Mouse (Mus musculus): Measurements from ENCODE around the gene Slc35c2.
A peak's percentile ranks its signal among the peaks of the same experiment; 100 is the strongest.

Slc35c2 gene

GRCm38 (mm10) chr2:165312381-165312780 is 24.7 kb upstream of the Slc35c2 start:
- DNase-seq (ENCODE audit: low spot score in 2 of 2): no peak

- no peak for DNase-seq (ENCODE audit: low spot score in 2 of 2)
These were observed 23.9 kb upstream of the Slc35c2 start for GRCm38 (mm10) chr2:165311577-165311976.

DNA sequence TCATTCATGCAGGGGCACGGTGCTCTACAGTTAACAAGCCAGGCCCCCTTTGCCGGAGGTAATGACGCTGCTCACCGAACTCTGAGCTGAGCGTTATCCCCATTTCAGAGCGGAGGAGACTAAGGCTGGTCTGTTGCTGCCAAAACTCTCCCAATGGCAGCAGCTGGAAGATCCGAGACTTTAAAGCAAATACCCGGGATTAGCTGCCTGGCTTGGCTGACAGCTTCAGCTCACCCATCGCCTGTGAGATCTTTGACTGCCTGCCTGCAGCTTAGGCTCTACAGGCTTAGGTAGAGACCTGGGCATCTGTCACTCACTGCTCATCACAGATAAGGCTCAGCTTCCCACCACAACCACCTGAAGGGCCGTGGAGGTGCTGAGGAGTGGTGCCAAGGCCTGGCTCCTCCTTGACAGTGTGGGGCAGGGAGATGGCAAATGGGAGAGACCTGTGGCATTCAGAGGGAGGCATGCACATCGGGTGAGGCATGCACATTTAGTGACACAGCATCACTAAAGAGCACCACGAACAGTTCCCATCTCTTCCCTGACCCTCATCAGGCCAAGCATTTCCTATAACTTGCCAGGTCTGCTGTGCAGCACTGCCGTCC is 23.3 kb upstream of the Slc35c2 start:
- no peak for DNase-seq (ENCODE audit: low spot score in 2 of 2)

GRCm38 (mm10) chr2:165307801-165308200 is 20.1 kb upstream of the Slc35c2 start:
- DNase-seq (ENCODE audit: low spot score in 2 of 2): no peak

DNA sequence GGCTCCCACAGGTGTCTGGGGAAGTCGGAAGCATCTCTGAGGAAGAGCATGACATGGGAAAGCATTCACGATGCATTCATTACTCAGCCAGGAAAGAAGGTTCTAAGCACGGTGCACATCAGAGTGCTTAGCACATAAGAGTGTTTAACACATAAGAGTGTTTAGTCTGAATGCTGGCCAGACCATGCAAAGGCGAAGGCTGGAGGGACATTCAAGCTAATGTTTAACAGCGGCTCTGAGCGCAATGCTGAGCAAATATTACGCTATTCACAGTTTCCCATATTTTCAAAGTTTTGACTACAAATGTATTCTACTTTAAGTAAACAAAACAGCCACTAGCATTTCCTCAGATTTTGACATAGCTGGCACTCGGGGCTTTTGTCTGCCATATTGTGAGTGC is 17.8 kb upstream of the Slc35c2 start:
- no peak for DNase-seq (ENCODE audit: low spot score in 2 of 2)

DNA sequence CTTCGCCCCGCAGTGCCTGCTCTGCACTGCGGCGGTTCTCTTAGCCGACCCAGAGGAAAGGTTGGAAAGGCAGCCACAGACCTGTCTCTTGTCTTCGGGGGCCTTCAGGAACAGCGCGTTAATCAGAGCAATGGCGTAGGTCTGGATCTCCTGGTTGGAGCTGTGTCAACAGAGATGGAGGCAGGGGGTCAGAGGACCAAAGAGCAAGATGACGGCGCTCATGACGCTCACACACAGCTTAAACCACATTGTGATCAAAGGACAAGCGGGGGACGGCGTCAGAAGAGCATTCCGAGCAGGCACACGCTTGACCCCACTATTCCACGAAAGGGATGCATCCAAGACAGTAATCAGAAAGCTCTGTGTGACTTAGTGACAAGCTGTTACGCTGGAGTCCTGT is 17.1 kb upstream of the Slc35c2 start:
- DNase-seq (ENCODE audit: low spot score in 2 of 2): no peak

DNA sequence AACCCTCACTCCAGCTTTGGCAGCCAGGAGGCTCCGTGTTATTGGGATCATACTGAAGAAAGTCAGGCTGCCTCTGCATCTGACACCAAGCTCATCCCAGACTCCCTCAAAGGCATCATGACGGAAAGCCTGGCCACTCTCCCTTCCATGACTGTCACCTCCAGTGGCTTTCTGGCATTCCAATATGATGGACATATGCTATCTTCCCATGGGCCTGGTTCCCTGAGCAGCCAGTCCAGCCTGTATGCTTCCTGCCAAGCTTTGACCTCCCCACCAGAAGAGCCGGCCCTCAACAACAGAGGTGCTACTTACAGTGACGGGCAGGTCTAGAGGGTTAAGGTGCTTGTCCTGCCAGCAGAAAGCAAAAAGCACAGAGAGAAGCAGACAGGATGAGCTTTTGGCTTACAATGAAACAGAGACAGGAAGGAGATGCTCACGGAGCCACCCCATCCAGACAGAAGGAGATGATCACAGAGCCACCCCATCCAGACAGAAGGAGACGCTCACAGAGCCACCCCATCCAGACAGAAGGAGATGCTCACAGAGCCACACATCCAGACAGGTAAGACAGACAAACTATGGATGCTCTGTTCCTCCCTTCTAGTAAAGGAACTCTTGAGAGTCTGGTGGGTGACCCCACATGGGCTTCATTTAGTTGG is 15.8 kb upstream of the Slc35c2 start:
- DNase-seq (ENCODE audit: low spot score in 2 of 2): no peak

GRCm38 (mm10) chr2:165301409-165301808 is 13.7 kb upstream of the Slc35c2 start:
- no peak for DNase-seq (ENCODE audit: low spot score in 2 of 2)

DNA sequence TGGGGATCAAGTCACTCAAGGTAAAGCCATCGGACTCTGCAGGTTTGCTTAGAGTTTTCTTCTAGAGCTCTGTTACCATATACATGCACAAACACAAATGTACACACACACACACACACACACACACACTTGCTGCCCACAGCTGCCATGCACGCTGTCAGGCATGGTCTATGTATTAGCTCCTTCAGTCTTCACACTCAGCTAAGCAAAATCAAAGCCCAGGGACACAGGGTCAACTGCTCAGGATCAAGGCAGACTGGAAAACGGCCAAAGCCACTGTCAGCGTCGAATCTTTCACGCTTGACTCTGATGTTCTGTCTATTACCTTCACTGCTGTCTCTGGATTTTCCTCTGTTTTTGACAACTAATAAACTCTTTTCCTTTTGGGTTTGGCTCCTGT is 13.2 kb upstream of the Slc35c2 start:
- DNase-seq (ENCODE audit: low spot score in 2 of 2): no peak

DNA sequence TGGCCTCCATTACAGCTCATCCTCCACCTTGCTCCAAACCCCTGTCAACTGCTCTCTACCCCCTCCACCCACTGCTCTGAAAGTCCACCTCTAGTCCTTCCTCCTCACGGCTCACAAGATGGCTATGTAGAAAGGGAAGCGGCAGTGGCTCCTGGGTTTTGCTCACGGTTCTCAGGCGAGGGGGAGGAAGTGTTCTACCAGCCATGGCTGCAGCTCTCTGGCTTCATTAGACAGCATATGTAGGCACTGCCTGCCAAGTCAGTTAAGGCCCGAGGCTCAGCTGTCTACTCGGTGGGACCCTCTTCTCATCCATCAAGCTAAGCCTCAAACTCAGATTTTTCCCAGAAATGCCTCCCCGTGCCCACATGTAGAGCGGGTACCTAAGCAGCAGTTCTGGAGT is 12.8 kb upstream of the Slc35c2 start:
- DNase-seq (ENCODE audit: low spot score in 2 of 2): no peak

DNA sequence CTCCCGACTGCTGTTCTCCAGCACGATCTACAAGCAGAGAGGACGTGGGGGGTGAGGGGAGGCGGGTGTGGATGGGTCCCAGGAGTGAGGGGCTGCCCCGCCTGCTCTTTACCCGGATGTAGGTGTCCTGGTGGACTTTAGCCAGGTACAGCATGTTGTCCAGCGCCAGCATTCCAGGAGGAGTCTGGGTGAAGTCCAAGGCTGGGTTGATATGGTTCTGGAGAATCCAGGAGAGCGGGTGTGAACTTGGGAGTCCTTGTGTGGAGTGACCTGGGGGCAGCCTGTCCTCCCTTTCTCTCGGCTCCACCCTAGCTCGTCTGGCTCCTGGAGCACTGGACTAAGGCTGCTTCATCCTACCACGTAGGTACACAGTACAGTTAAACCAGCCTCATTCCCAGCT is 9.8 kb upstream of the Slc35c2 start:
- DNase-seq (ENCODE audit: low spot score in 2 of 2): no peak

DNA sequence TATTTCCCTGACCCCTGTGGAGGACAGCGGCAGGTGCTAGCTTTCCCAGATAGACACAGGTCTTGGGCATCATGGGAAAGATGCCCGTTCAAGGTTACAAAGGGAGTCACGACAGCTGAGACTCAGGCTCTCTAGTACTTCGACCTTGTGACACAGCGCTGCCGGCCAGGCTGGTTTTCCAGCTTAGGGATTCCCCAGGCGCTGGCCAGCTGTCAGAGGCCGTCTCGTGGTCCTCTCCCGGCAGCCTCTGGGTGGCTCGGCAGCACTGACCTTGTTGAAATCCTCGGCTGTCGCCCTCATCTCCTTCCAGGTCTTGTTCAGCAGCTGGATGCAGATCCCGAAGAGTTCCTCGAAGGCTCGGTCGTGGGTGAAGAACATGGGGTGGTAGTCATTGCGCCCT is 8.9 kb upstream of the Slc35c2 start:
- DNase-seq (ENCODE audit: low spot score in 2 of 2): peak in 1 of 2 experiments; percentile 44

GRCm38 (mm10) chr2:165288315-165289031 is 804 bp upstream of the Slc35c2 start:
- peak; percentile 74 to 83 for DNase-seq (ENCODE audit: low spot score in 2 of 2)

GRCm38 (mm10) chr2:165286361-165287201 is 1.1 kb downstream of the Slc35c2 start:
- no peak for DNase-seq (ENCODE audit: low spot score in 2 of 2)

DNA sequence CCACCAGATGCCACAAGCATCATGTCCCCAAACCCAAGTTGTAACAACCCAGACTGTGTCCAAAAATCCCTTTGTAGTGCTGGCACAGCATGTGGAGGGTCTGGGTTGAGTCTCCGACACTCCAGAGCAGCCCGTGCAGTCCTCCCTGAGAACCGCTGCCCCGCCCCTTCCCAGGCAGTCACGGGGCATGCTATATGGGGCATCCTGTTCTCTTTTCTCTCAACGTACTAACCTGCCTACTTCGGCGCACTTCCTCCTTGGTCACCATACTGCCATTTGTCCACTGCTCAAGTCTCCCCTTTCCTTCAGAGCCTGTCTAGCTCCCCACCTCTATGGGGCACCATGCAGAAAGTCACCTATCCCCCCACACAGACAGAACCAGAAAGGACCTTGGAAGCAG is 2.0 kb downstream of the Slc35c2 start:
- no peak for DNase-seq (ENCODE audit: low spot score in 2 of 2)

- DNase-seq (ENCODE audit: low spot score in 2 of 2): no peak
These were observed 2.6 kb downstream of the Slc35c2 start for GRCm38 (mm10) chr2:165285034-165285433.

DNA sequence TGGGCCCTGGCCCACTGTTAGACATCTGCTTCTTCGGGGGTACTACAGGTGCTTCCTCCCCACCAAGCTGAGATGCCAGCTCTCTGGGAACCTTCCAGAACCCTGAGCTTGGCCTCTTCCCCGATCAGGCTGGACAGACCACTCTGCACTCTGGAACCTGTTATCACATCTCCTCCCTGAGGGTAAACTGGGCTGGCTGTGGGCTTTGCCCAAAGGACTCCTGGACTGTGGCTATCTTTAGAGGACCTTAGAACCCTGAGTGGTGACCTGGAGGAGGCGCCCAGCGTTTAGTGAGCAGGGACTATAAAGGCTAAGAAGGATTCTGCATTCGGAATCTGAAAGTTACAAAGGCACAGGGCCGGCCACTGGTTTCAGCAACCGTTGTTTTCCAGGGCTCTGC is 3.3 kb downstream of the Slc35c2 start:
- DNase-seq (ENCODE audit: low spot score in 2 of 2): no peak

- no peak for DNase-seq (ENCODE audit: low spot score in 2 of 2)
These were observed 4.0 kb downstream of the Slc35c2 start for GRCm38 (mm10) chr2:165283644-165284043.

GRCm38 (mm10) chr2:165281779-165282311 is 5.8 kb downstream of the Slc35c2 start:
- DNase-seq (ENCODE audit: low spot score in 2 of 2): peak; percentile 28 to 37

GRCm38 (mm10) chr2:165279351-165279750 is 8.3 kb downstream of the Slc35c2 start:
- no peak for DNase-seq (ENCODE audit: low spot score in 2 of 2)

DNA sequence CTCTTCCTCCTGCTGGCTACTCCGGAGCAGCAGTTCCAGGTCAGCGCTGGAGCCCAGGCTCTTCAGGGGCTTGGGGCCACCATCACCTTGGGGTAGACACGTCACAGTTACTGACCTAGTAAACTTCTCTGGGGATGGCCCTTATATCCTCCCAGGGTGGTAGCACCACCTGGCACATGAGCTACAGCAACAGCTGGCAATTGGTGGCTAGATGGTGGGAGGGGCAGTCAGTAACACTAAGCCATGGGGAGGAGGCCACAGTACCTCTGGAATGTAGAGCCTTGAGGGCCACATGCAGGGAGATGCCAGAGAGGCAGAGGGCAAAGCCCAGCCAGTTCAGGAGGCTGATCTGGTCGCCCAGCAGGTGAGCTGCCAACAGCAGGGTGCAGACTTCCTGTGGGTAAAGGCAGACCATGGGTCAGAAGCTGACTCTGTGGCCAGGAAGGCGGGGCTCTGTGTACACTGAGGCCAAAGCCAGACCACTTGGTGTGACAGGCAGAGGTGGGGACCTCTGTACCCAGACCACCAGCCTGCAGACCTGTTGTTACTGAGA is 10.4 kb downstream of the Slc35c2 start:
- no peak for DNase-seq (ENCODE audit: low spot score in 2 of 2)

GRCm38 (mm10) chr2:165275824-165276223 is 11.8 kb downstream of the Slc35c2 start:
- DNase-seq (ENCODE audit: low spot score in 2 of 2): peak in 1 of 2 experiments; percentile 30
